Mouse (Mus musculus) hindlimb bud, embryonic 11.5 days (tissue): ENCODE measurements around the gene Chka.

Source experiments
- DNase-seq: peaks from one replicate; pipeline ENCODE4 v3.0.0-alpha.2; 2012; ENCODE audit warnings: low read depth, low spot score; ENCODE audit errors: extremely low spot score

Chka gene

DNA sequence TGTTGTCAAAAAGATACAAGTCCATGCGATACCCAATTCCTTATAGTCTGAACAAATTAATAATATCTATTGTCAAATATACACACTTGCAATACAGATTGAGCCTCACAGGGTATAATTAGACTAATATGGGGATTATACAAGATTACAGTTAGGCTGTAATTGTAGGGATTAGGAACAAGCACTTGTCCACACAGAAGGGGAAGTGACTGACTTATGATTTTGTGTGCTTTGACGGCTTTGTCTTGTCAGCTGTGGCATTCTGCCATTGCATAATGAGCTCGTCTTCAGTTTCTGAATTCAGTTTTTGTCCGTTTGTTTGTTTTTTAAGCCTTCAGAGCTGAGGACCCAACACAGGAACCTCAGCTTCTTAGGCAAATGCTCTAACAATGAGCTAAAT is 30.6 kb downstream of the Chka start:
- no peak for DNase-seq

DNA sequence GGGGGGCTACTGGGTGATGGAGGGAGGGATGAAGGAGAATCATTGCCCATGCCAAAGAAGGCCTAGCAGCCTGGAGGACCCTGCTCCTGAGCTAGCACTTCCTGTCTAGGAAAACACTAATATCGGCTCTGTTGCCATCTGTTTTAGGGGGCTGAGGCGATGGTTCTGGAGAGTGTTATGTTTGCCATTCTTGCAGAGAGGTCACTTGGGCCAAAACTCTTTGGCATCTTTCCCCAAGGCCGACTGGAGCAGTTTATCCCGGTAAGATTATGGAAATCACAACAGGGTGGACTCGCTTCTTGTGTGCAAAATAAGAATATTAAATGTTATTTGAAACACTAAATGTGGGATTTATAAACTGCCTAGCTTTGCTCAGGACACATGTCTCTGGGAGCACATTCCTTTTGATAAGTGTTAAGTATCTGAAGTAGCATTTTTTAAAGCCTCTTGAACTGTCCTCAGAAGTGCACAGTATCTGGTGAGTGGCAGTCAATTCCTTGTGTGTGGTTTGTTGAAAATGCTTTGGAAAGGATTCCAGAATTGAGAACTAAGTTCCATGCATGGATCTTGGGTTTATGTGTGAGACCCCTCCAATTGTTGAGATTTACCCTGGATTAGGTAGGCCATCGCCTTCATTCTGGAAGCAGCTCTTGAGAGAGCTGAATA is 32.9 kb downstream of the Chka start:
- no peak for DNase-seq

DNA sequence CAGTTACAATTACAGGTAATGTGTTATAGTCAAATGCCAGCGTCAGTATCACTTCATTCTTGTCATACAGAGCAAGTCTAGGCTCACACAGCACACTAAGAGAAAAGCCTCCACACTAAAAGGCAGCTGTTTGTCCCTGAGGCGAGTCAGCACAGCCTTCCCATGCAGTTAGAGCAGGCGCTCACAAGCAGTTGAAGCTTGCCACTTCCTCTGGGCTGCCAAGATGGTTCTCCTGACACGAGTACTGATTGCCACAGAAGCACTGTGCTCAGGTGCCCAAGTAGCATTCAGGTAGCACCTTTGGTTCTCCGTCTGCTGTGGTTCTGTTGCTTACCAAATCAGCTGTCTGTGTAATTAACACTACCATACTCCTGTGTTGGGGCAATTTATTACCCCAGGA is 37.5 kb downstream of the Chka start:
- no peak for DNase-seq

DNA sequence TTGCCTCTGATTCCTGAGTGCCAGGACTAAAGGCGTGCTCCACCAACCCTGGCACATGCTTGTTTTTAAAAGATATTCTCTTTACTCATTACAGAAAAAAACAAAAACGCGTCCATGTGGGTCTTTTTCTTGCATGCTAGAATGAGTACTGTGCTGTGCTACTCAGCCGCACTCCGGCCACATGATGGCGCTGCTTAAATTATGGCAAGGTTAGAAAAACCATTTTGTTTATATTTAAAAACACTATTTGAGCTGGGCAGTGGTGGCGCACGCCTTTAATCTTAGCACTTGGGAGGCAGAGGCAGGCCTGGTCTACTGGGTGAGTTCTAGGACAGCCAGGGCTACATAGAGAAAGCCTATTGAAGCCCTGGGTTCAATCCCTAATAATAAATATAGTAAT is 38.6 kb downstream of the Chka start:
- no peak for DNase-seq

DNA sequence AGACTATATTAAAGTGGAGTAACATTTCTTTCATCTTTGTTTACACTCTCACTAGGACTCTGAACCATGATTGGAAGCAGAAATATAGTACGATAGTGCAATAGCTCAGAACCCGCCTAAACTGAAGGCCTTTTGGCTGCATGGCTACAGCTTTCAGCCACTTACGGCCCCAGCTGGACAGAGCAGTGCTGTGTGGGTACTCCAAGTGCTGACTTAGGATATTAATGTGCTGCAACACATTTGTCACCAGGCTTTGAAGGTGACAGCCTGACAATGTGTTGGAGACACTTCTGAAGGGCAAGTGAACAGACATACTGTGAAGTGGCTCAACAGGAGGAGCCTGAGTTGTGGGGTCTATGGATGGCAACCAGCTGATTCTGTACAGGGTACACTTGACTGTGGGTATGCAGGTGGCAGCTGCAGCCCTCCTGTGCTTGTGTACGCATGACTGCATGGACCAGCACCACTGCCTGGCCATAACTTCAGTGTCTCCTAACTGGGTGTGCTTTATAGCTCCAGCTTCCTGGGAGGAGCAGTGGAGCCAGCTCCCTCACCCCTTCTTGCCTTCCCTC is 42.1 kb downstream of the Chka start:
- DNase-seq, result no peak

DNA sequence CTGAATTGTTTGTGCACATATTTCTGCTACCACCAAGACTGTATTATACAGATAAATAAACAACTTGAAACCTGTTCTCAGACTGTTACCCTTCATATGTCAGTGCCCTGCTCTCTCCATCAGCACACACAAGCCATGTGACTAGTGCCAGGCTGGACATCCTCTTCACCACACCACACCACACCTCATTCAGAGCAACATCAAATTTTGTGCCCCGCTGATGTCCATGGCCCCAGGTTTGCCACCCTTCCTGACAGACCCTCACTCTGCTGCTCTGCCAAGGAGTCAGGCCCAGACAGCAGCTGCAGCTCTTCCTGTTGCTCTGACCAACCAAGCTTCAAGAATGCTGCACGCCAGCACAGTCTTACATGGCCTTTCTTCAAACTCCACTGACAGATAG is 42.7 kb downstream of the Chka start:
- DNase-seq, result no peak

DNA sequence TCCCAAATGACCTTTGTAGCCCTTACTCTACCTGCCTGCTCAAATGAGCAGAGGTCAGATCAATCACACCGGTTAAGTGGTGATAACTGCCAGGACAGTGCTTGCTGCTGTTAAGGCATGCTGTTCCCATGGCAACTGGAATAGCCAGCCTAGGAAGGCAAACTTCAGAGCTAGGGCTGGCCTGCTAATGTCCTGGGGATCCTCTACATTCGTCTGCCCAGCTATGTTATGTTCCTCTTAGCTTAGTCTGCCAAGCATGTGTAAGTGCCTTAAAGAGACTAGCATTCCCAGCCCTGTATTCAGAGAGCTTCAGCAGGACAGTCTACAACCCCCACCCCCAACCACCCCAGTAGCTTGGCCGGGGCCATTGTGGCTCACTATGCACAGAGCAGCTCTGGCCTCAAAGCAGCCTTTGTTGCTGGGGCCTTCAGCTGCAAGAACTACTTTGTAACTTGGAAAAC is 43.6 kb downstream of the Chka start:
- no peak for DNase-seq

DNA sequence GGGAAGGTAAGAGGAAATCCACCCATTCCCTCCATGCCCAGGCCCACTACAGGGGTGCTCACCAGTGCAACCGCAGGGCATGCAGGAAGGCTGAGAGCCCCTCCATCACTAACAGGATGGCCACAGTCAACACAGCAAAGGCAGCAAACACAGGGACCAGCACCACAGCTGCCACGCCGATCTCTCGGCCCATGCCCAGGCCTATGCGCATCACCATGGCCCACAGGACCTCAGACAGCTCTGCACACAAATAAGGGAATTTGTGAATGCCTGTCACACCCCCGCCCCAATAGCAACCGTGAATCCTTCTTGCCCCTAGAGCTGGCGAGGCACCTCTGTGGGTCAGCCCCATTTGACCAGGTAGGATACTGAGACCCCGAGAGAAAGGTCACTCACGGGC is 44.6 kb downstream of the Chka start:
- DNase-seq, result no peak

DNA sequence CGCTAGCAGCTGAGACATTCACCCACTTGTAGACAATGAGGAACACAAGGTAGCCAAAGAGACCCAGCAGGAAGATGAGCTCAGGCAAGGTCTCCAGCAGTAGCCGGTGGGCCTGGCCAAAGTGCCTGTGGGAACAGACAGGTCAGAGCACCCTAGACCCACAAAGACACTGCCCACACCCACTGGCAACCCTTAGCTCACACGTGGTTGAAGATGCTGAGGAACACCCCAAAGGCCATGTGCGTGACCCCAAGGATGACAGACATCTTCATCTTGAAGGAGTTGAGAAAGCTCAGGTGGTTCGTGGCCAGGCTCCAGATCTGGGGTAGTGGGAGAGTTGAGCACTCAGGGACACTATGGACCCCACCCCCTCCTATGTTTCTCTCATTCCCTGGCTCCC is 46.0 kb downstream of the Chka start:
- no peak for DNase-seq

DNA sequence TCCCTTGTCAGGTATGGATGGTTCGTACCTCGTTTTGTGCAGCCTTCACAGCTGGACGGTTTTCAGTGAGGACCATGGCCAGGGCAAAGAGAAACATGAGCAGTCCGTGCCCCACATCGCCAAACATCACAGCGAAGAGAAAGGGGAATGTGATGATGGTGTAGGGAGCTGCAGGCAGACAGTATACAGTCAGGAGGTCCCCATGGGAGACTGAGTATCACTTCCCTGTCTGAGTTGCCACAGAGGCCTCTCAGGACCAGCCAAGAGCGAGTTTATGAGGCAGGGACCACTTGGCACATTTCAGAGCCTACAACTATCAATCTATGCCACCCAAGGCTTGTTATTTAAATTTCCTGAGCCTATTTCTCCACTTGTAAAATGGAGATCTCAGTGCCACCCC is 47.4 kb downstream of the Chka start:
- DNase-seq, result no peak

DNA sequence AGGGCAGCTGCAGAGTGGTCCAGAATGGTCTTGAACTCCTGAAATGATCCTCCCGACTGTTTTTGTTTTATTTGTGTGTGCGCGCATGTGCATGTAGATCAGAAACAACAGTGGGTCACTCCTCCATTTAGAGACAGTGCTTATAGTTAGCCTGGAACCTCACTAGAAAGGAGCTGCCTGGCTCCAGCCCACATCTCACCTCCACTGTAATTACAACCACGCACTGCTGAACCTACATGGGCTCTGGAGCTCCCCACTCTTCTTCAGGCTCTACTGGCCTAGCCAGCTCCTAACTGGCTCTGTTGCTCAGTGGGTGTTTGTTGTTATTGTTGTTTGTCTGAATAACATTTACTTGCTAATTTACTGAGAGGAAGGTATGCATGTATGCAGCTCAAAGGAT is 48.0 kb downstream of the Chka start:
- no peak for DNase-seq

DNA sequence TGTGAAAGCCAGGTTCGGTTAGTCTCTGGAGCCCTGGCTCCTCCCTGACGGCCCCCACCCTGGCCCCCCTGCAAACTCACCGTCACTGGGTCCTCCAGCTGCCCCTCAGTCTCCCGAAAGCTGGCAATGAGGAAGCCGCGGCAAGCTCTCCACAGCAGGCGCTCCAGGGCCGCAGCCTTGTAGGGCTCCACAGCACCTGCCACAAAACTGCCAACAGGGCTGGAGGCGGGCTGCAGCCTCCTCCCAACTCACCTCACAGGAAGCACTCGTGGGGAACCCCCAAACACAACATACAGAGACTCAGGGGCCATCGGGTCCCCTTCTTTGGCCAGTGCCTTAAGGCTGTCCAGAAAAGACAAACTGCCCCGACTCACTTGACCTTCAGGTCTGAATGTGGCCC is 51.4 kb downstream of the Chka start:
- no peak for DNase-seq

DNA sequence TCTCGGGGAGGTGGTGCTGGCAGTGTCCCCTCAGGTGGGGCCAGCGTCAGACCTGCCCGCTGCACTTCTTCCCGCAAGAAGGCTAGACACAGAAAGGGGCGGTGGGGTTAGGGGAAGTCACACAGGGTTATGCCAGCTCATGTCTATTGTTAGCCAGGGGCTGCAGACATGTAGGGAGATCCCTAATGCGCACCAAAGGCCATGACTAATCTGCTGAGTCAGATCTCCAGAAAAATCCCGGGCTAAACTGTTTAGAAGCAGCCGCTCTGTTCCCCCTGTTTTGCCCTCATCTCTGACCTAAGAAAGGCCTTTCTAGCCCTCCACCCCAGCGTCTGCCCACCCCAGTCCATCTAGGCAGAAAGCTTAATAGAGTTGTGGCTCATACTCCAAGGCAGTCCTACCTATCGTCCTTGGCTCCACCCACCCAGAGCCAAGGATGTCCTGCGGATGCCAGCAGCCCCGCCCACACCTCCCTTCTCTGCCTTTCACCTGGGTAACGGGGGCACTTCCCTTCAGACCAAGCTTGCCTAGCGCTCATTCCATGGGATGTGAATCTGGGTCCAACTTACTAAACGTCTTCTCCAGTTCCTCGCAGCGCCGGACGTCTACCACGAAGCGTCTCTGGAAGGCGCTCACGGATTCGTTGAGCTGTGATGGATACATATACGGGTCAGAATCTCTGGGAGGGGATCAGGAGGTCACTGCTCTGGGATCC is 52.2 kb downstream of the Chka start:
- no peak for DNase-seq

DNA sequence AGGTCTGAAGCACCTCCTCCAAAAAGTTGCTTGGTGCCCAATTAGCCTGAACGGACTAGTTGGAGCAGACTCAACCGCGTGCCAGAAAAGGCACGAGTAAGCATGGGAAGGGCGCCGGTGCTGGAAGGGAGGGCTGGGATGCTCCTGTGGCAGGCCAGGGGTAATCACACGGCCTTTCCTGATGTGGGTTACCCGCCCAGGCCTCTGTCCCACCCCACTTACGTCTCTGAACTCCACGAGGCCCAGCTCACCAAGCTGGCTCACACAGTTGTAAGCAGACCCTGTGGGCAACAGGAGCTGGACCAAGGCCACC is 52.7 kb downstream of the Chka start:
- DNase-seq, result no peak

DNA sequence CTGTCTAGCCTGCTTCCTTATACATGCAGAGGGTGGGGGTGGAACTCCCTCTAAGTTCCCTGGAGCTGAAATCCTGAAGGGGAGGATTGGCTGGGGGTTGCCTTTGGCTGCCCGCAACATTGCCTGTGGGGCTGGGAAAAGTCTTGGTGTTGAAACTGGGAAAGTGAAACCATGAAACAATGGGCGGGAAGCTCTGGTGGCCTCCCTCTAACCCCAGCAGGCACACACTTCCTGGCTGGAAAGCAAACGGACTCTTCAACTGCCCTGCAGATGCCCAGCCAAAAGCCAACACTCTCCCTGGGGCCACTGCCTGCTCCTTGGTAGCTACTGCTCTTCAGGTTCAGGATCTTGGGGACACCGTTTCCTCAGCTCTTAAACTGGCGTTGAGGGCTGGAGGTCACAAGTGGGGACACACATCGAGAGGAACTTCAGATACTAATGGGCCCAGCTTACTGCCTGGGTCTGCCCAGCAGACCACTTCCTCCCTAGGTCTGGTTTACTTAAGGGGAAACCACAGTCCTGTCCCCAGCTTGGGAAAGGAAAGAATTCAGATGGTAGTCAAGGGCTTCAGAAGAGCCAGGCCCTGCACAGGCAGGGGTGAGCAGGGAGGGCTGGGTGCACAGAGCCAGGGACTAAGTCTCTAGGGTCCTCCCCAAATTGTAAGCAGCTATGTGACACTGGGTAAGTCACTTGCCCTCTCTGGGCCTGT is 53.8 kb downstream of the Chka start:
- DNase-seq, result peak; percentile 8

DNA sequence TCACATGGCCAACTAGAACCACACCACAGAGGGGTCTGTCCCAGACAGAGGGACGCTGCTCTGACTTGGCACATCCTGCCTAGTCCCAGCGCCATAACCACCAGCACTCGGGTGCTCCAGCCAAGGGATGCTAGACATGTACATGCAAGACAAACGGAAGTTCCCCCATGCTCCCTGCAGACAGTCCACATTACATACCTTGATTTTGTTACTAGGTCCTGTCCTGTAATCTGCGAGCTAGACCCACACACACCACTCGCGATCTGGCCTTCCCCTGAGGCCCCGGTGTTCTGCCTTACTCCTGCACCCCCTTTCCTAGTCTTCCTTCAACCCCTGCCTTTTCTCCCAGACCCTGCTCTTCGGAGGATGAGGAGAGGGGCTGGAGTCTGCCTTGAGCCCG is 54.8 kb downstream of the Chka start:
- DNase-seq, result no peak

DNA sequence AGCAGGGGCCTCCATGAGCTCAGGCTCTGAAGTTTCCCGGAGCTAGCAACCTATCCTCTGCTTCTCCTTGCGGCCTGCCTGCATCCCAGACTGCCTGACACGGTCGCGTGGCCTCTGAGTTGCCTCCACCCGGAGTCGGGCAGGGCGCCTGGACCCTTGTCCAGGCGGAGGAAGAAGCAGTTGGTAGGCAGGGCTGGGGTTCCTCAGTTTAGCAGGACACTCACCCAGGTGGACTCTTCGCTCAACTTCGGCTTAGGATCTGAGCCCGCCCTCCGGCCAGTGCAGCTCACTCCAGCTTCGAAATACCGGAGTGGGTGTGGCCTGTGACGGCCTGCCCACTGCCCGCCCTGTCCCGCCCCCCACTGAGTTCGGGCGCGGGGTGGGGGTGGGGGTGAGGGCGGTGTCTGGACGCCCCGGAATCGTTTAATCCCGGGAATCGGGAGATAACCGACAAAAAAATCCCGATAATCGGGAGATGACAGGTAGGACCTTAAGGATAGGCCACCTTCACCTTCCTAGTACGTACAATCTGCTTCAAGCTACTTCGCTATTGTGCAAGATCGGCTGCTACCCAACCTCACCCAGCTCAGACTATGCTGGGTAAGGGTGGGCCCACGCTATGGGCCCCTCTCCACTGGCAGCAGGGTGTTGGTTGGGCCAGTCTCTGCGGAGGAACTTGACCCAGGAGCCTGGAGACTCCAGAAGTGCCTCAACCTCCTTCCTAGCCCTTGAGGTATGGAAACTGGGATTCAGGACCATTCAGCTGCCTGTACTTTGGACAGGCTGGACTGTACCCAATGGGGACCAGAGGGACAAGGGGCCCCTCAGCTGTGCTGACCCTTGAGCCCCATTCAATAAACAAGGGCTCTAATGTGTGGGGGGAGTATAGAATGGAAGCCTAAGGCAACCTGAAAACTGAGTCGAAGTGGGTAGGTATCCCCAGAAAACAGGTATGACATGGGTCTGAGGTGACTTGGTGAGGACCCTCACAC is 55.5 kb downstream of the Chka start, which contains the start of gene Tcirg1:
Gene Tcirg1 (minus strand): TSS at position 339 of the 992 bp plus-strand sequence.
- DNase-seq, result no peak

DNA sequence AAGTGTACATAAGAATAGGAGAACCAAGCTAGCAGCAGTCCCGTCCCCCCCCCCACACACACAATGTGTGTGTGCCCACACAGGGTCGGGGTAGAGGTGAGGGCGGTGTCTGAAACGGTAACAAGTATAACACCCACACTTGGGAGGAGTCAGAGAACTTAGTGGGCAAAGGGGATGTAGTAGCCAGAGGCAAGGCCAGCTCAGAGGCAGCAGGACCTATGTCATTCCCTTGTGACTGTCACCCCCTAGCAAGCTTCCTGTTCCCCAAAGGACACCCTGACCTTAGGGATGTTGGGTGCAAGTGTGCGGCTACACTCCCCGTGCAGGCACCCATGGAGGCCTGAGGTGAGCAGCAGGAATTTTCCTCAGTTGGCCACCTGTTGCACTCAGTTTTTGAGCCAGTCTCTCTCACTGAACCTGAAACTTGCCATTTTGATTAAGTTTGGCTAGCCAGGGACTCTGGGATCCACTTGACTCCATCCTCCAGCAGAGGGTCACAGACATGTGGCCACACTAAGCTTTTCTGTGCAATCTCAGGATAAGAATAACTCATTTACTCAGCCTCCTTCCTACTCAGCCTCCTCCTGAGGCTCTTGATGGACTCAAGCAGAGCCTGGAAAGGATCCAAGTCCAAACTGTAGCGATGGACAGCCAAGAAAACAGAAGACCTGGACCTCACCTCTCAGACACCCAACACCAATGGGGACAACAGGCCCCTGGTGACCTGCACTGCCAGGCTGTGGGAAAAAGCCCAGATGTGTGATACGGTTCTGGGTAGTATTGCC is 56.5 kb downstream of the Chka start:
- no peak for DNase-seq

DNA sequence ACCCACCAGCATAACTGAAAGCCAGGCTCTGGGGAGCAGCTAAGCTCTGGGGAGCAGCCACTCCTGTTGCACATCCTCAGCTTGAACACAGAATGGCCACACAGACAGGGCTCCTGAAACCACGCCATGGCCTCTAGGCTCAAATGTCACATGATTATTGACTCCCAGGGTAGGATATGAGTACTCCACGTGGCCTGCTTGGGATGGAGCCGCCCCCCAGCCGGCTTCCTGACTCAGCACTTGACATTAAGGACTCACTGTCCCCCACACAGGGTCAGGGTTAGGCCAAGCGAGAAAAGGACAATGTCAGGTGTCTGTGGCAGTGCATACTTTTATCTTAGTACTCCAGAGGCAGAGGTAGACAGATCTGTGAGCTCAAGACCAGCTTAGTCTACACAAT is 58.6 kb downstream of the Chka start:
- no peak for DNase-seq
